Mouse (Mus musculus) limb, embryonic 12.5 days (tissue): ENCODE measurements at regions not wholly inside any gene's neighbourhood (a gene's known extent, or its start where the extent isn't known, plus 50 kb on each side); places are given as distances from the start of the nearest gene placed in this dataset.

Experiments
- ATAC-seq: fragments of 200-750 bp; cut with Nextera tagmentation; 2 replicates; pipeline ENCODE4 v1.8.0; 2017; ENCODE audit warnings: low read depth, moderate TSS enrichment; ENCODE audit not compliant: insufficient number of reproducible peaks, insufficient read depth, low FRiP score, low TSS enrichment
- H3K27ac ChIP-seq: fragments of 300-500 bp; sonication (generic); 2 replicates; pipeline ENCODE4 v1.5.1; 2016; ENCODE audit warnings: mild to moderate bottlenecking, moderate library complexity
- H3K27me3 ChIP-seq: fragments of 300-500 bp; sonication (generic); 2 replicates; pipeline ENCODE4 v1.6.1; 2016; ENCODE audit warnings: mild to moderate bottlenecking, moderate library complexity
- H3K36me3 ChIP-seq: fragments of 300-500 bp; sonication (generic); 2 replicates; pipeline ENCODE4 v1.6.1; 2016; ENCODE audit warnings: mild to moderate bottlenecking, moderate library complexity
- H3K4me1 ChIP-seq: fragments of 300-500 bp; sonication (generic); replicated peaks from 2 replicates; pipeline ENCODE4 v1.6.1; 2016
- H3K4me2 ChIP-seq: fragments of 300-500 bp; sonication (generic); 2 replicates; pipeline ENCODE4 v1.6.1; 2016; ENCODE audit warnings: mild to moderate bottlenecking, moderate library complexity
- H3K4me3 ChIP-seq: fragments of 300-500 bp; sonication (generic); replicated peaks from 2 replicates; pipeline ENCODE4 v1.5.1; 2016; ENCODE audit warnings: mild to moderate bottlenecking
- H3K9ac ChIP-seq: fragments of 300-500 bp; sonication (generic); replicated peaks from 2 replicates; pipeline ENCODE4 v1.6.1; 2016; ENCODE audit warnings: mild to moderate bottlenecking, moderate library complexity
- H3K9me3 ChIP-seq: fragments of 300-500 bp; sonication (generic); 2 replicates; pipeline ENCODE4 v1.6.1; 2016; ENCODE audit warnings: mild to moderate bottlenecking, moderate library complexity
- WGBS: fragments of 180-500 bp; shearing (Covaris S2); methylation state at CpG from one replicate; pipeline ENCODE4 v1.1.7; 2016; 5-methylcytosine and 5-hydroxymethylcytosine counted together

- Histone ChIP-seq H3K4me3 (no peak overlapping the region), H3K4me2 (no peak overlapping the region), H3K4me1 (no peaks in the 10 kb centered on the region), H3K27me3 (no peaks in the 10 kb centered on the region), H3K9ac (no peak overlapping the region), H3K36me3 (no peaks in the 10 kb centered on the region), H3K9me3 (no peaks in the 10 kb centered on the region), H3K27ac (no peak overlapping the region)
- no peak for ATAC-seq
- WGBS = 81% methylated on average over 2 of the region's 2 CpGs
Measured at GRCm38 (mm10) chr8:41972416-41972815, 555.5 kb upstream of the Frg1 start.

DNA sequence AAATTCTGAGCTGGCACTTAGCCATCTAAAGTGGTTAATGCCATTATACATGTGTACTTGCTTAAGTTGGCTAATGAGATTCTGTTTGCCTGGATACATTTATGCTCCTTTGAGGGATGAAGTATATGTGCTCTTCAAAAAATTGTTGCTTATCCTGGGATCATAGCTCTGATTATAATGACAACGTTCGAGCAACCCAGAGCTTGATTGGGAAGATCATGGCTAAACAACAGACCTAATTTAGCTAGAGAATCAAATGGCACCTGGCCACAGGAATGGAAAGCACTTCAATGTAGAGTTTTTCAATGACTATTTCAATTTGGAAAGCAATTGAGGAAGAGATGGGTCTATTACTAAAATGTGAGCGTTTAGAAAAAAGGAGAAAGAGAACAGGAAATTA lies 553.7 kb upstream of the Frg1 start:
- Histone ChIP-seq H3K36me3 (no peaks in the 10 kb centered on the region), H3K4me1 (no peaks in the 10 kb centered on the region), H3K4me2 (no peak overlapping the region), H3K4me3 (no peak overlapping the region), H3K9me3 (no peaks in the 10 kb centered on the region), H3K27me3 (no peaks in the 10 kb centered on the region), H3K9ac (no peak overlapping the region), H3K27ac (no peak overlapping the region)
- 87% methylated on average over 3 of the region's 3 CpGs for WGBS
- no peak for ATAC-seq

DNA sequence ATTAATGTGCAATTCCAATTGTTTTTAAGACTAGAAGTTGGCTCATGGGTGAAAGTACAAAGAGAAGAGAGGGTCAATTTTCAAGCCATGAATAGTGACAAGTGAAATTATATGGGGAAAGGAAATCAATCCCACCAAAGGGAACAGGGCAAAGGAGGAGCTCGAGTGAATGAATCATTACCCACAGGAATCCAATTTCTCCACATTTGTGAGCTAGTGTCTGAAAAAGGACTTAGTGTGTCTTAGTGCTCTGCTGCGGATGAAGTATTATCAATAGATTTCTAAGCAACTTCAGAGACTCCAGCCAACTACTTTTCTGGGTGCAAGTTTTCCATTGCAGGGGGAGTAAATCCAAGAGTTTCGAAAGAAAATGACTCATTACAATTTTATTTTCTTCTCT lies 552.5 kb upstream of the Frg1 start:
- H3K4me3 ChIP-seq = no peak overlapping the region
- ATAC-seq = no peak
- no peak overlapping the region for H3K9ac ChIP-seq
- no peaks in the 10 kb centered on the region for H3K27me3 ChIP-seq
- WGBS = 80% methylated on average over 3 of the region's 3 CpGs
- H3K9me3 ChIP-seq = no peaks in the 10 kb centered on the region
- H3K4me1 ChIP-seq = no peaks in the 10 kb centered on the region
- no peak overlapping the region for H3K4me2 ChIP-seq
- H3K36me3 ChIP-seq = no peaks in the 10 kb centered on the region
- no peak overlapping the region for H3K27ac ChIP-seq

- Histone ChIP-seq H3K4me2 (no peak overlapping the region), H3K27ac (no peak overlapping the region), H3K9ac (no peak overlapping the region), H3K27me3 (no peaks in the 10 kb centered on the region), H3K4me3 (no peak overlapping the region), H3K4me1 (no peaks in the 10 kb centered on the region), H3K9me3 (no peaks in the 10 kb centered on the region), H3K36me3 (no peaks in the 10 kb centered on the region)
- ATAC-seq = no peak
Measured at GRCm38 (mm10) chr8:41964088-41964487, 547.2 kb upstream of the Frg1 start.

GRCm38 (mm10) chr8:41956878-41957277 lies 540.0 kb upstream of the Frg1 start:
- WGBS = 86% methylated on average over 1 of the region's 1 CpGs
- H3K9ac ChIP-seq = no peak overlapping the region
- H3K4me1 ChIP-seq = peaks cover 5% of the 10 kb centered on the region; the same call in 1 of the 2 replicates
- H3K36me3 ChIP-seq = no peaks in the 10 kb centered on the region
- no peaks in the 10 kb centered on the region for H3K27me3 ChIP-seq
- no peak for ATAC-seq
- H3K27ac ChIP-seq = no peak overlapping the region
- H3K4me2 ChIP-seq = no peak overlapping the region
- H3K9me3 ChIP-seq = no peaks in the 10 kb centered on the region
- H3K4me3 ChIP-seq = no peak overlapping the region

GRCm38 (mm10) chr8:41950736-41951135 lies 533.9 kb upstream of the Frg1 start:
- ATAC-seq = no peak

GRCm38 (mm10) chr8:41939298-41939697 lies 522.4 kb upstream of the Frg1 start:
- no peak overlapping the region for H3K4me2 ChIP-seq
- H3K9ac ChIP-seq = no peak overlapping the region
- no peaks in the 10 kb centered on the region for H3K27me3 ChIP-seq
- no peaks in the 10 kb centered on the region for H3K4me1 ChIP-seq
- no peak overlapping the region for H3K27ac ChIP-seq
- H3K36me3 ChIP-seq = no peaks in the 10 kb centered on the region
- H3K9me3 ChIP-seq = no peaks in the 10 kb centered on the region
- H3K4me3 ChIP-seq = no peak overlapping the region
- ATAC-seq = no peak
- 67% methylated on average over 4 of the region's 4 CpGs for WGBS

More at GRCm38 (mm10) chr8:41950736-41951135, 533.9 kb upstream of the Frg1 start:
- Histone ChIP-seq H3K9ac (no peak overlapping the region), H3K27me3 (no peaks in the 10 kb centered on the region), H3K4me2 (no peak overlapping the region), H3K4me3 (no peak overlapping the region), H3K9me3 (no peaks in the 10 kb centered on the region), H3K4me1 (no peaks in the 10 kb centered on the region), H3K27ac (no peak overlapping the region), H3K36me3 (no peaks in the 10 kb centered on the region)
- 51% methylated on average over 1 of the region's 1 CpGs for WGBS

DNA sequence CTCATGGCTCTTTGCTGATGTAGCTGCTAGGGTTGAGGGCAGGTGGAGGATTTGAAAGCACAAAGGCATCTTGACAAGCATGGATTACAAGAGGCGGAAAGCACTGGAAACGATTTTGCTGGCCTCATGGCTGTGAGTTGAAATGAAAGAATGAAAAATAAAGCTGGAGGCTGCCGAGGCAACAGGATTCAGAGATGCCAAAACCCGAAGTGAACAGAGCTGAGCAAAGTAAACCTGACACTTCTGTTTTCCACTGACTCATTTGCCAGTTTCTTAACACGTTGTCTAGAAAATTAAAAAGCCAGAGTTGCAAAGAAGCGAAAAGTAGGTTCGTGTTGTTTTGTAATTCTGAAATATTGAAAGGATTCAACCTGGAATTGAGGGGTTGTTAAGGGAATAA lies 504.2 kb upstream of the Frg1 start:
- H3K36me3 ChIP-seq = no peaks in the 10 kb centered on the region
- H3K27ac ChIP-seq = no peak overlapping the region
- no peak for ATAC-seq
- H3K4me3 ChIP-seq = no peak overlapping the region
- H3K4me1 ChIP-seq = no peaks in the 10 kb centered on the region
- H3K9me3 ChIP-seq = peaks cover 6% of the 10 kb centered on the region; the same call in 1 of the 2 replicates
- no peaks in the 10 kb centered on the region for H3K27me3 ChIP-seq
- H3K4me2 ChIP-seq = no peak overlapping the region
- WGBS = 71% methylated on average over 7 of the region's 7 CpGs
- H3K9ac ChIP-seq = no peak overlapping the region

- Histone ChIP-seq H3K4me2 (no peak overlapping the region), H3K36me3 (no peaks in the 10 kb centered on the region), H3K27ac (no peak overlapping the region), H3K9ac (no peak overlapping the region), H3K4me3 (no peak overlapping the region), H3K27me3 (no peaks in the 10 kb centered on the region), H3K9me3 (peaks cover 6% of the 10 kb centered on the region; the same call in 1 of the 2 replicates), H3K4me1 (no peaks in the 10 kb centered on the region)
- no peak for ATAC-seq
- WGBS = 77% methylated on average over 3 of the region's 3 CpGs
Measured at GRCm38 (mm10) chr8:41920536-41920935, 503.7 kb upstream of the Frg1 start.

DNA sequence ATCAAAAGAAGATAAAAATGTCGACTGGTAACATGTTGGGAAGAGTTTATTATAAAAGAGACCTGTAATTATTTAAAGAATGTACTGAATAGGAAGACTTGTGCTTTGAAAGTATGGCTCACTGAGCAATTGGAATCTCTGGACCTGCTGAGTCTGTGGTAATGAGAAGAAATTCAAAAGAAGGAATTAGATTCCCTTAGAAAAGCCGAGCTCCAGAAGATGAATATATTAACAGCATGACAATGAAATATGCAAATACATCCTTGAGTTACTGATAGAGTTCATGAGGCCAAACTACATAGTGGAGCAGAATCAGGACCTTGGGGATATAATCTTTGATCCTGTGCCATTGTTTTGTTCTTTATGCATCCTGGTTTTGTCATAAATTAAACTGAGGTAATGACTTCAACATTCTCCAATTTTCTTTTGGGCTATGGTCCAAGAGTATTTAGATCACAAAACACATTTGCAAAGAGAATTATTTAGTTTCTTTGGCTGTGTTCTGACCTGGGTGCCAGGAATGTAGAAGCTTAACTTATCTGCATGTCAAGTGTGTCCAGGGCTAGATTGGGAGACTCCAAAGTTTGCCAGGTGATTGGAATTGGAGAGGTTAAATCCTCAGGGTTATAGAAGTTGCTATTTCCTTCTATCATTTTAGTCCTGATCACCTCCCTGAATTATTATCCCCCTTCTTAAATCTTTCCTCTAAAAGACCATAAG lies 461.3 kb upstream of the Frg1 start:
- 76% methylated on average over 2 of the region's 2 CpGs for WGBS
- ATAC-seq = no peak
- H3K9me3 ChIP-seq = no peaks in the 10 kb centered on the region
- no peaks in the 10 kb centered on the region for H3K36me3 ChIP-seq
- no peak overlapping the region for H3K27ac ChIP-seq
- H3K9ac ChIP-seq = no peak overlapping the region
- no peaks in the 10 kb centered on the region for H3K4me1 ChIP-seq
- no peak overlapping the region for H3K4me3 ChIP-seq
- H3K27me3 ChIP-seq = no peaks in the 10 kb centered on the region
- H3K4me2 ChIP-seq = no peak overlapping the region

- no peak overlapping the region for H3K4me2 ChIP-seq
- H3K27ac ChIP-seq = no peak overlapping the region
- no peaks in the 10 kb centered on the region for H3K9me3 ChIP-seq
- no peaks in the 10 kb centered on the region for H3K4me1 ChIP-seq
- ATAC-seq = no peak
- no peaks in the 10 kb centered on the region for H3K27me3 ChIP-seq
- H3K36me3 ChIP-seq = no peaks in the 10 kb centered on the region
- H3K4me3 ChIP-seq = no peak overlapping the region
- 37% methylated on average over 3 of the region's 3 CpGs for WGBS
- H3K9ac ChIP-seq = no peak overlapping the region
Measured at GRCm38 (mm10) chr8:41869681-41870356, 452.9 kb upstream of the Frg1 start.

- ATAC-seq = no peak
- Histone ChIP-seq H3K36me3 (no peaks in the 10 kb centered on the region), H3K9me3 (no peaks in the 10 kb centered on the region), H3K4me1 (no peaks in the 10 kb centered on the region), H3K4me2 (no peak overlapping the region), H3K27me3 (no peaks in the 10 kb centered on the region), H3K4me3 (no peak overlapping the region), H3K9ac (no peak overlapping the region), H3K27ac (no peak overlapping the region)
- 88% methylated on average over 7 of the region's 7 CpGs for WGBS
Measured at GRCm38 (mm10) chr8:41860918-41861317, 444.0 kb upstream of the Frg1 start.
